Mouse (Mus musculus): ENCODE measurements at regions not wholly inside any gene's neighbourhood (a gene's known extent, or its start where the extent isn't known, plus 50 kb on each side); places are given as distances from the start of the nearest gene placed in this dataset.

DNA sequence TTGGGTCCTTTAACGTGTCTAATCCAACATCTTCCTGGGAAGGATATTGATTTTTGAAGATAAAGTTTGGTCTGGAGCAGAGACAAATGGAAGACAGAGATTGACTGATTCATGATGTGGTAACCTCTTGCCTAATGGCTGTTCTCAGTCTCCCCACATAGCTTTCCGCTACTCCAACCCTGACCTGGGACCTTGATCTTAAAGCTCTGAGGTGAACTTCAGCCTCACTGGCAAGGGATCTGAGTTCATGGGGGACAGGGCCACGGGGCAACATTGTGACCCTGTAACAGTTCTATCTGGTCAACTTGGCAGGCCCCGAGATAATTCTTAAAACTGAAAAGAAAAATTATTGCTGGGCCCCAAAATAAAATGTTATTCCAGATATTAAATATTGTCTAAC lies 107.5 kb upstream of the Rad23b start:
- TF ChIP-seq CTCF (IDR thresholded peaks at IDR 0.05; ENCODE audit: extremely low read depth, insufficient read length, insufficient replicate concordance, low read depth, low read length) (no peak), POLR2A (IDR thresholded peaks at IDR 0.05; ENCODE audit: low read depth, low read length) (no peak)

Data from small intestine, adult 2 months (tissue).